Mouse (Mus musculus) megakaryocyte, embryonic 14.5 days (primary cell): ENCODE measurements around the gene Ppm1h.

ENCODE experiments used
- FLI1 ChIP-seq: IDR thresholded peaks from 2 replicates; pipeline ENCODE4 v1.6.1; 2012; ENCODE audit warnings: low read length, inconsistent platforms, mixed read lengths
- GATA1 ChIP-seq: IDR thresholded peaks from 3 replicates; pipeline ENCODE4 v1.6.1; 2012; ENCODE audit warnings: mixed read lengths, low read length, inconsistent platforms, borderline replicate concordance

DNA sequence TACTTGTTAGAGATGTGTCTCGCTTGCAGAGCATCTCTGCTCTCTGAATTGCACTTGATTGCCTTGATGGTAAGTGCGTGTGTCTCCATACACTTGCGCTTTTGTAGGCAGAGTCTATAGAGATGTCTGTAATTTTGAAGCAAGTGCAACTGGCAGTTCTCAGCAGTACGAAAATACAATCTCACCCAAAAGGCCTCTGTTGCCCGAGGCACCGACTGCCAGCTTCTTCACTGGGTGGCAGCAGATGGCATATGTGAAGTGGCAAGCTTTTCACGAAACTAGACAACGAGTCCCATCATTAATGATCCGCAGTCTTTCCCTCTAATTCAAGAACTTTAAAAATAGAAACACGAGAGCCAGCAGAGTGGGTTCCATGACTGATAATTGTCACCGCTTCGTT lies 37.3 kb downstream of the Ppm1h start:
- no peak for TF ChIP-seq GATA1
- no peak for TF ChIP-seq FLI1
